Mouse (Mus musculus) E14TG2a.4 (cell line): Measurements from ENCODE around the gene Bmpr1b.

Experiments used
- CTCF ChIP-seq: conservative IDR thresholded peaks from 2 replicates; pipeline ENCODE4 v1.5.1; 2014; ENCODE audit warnings: low read length
- POU5F1 ChIP-seq: IDR thresholded peaks from 2 replicates; pipeline ENCODE4 v1.6.1; 2014; ENCODE audit warnings: low read length, borderline replicate concordance

- TF ChIP-seq CTCF: no peak
- TF ChIP-seq POU5F1: no peak
Measured at GRCm38 (mm10) chr3:141909136-141909535, 260.1 kb downstream of the Bmpr1b start.
